Mouse (Mus musculus): ENCODE results near the gene Notch3.

- TF ChIP-seq TAL1 (IDR thresholded peaks at IDR 0.05; ENCODE audit: low read length) (no peak), GATA1 (IDR thresholded peaks at IDR 0.05; ENCODE audit: low read length) (no peak)
These were observed 23.5 kb downstream of the Notch3 start for GRCm38 (mm10) chr17:32142907-32143854.
